Mouse (Mus musculus): ENCODE measurements around the gene Ltbp4. TPM values are rescaled to one million over a fixed set of nuclear protein-coding genes. Genes with fewer than 3 reads are reported as not detected.
A peak's percentile ranks its signal among the peaks of the same experiment; 100 is the strongest.

Gene Ltbp4
- polyA plus RNA-seq, 1 experiment from 2014 or later, result 63.5 TPM

GRCm38 (mm10) chr7:27342595-27342994, 5.1 kb upstream of the Ltbp4 start:
- H3K9me3 ChIP-seq (replicated peaks; ENCODE audit: control insufficient read depth, low read length), result no peaks in the 10 kb centered on the region
- H3K4me3 ChIP-seq (ENCODE audit: low read length), result no peak overlapping the region
- H3K27ac ChIP-seq (ENCODE audit: low read length), result no peak overlapping the region
- no peak for ATAC-seq (replicated peaks; ENCODE audit: extremely low read depth, insufficient read depth, low FRiP score)
- H3K9ac ChIP-seq (ENCODE audit: low read length), result no peak overlapping the region
- H3K27me3 ChIP-seq (ENCODE audit: control insufficient read depth, insufficient read depth, low read length), result peaks cover 23% of the 10 kb centered on the region
- H3K4me2 ChIP-seq (ENCODE audit: low read depth, low read length), result no peak overlapping the region
- 52% methylated on average over 4 of the region's 4 CpGs for WGBS
- peaks cover 1% of the 10 kb centered on the region; the same call in 1 of the 2 replicates for H3K4me1 ChIP-seq (ENCODE audit: control insufficient read depth, insufficient read depth, low read length)
- H3K36me3 ChIP-seq (ENCODE audit: control insufficient read depth, insufficient read depth), result peaks cover 7% of the 10 kb centered on the region

DNA sequence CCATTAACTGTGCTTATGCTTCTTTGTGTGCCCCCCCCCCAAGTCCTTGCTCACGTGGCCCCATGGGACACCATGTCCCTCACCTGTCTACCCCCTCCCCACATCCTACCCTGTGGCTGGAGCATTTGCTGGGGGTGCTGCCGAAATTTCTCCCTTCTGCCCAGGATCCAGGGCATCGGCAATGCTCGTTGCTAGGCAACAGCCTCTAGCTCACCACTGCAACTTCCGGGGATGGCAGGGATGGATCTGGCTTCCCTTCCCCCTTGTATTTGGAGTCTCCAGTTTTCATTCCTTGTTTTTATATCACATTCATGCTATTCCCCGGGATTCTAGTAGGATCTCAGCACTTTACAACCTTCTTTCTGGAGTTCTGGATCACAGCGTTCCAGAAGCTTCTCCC, 2.0 kb upstream of the Ltbp4 start:
- WGBS, result 39% methylated on average over 7 of the region's 7 CpGs
- Histone ChIP-seq H3K4me2 (ENCODE audit: low read depth, low read length) (no peak overlapping the region), H3K4me1 (ENCODE audit: control insufficient read depth, insufficient read depth, low read length) (peaks cover 15% of the 10 kb centered on the region), H3K4me3 (ENCODE audit: low read length) (no peak overlapping the region), H3K9ac (ENCODE audit: low read length) (no peak overlapping the region), H3K9me3 (replicated peaks; ENCODE audit: control insufficient read depth, low read length) (no peaks in the 10 kb centered on the region), H3K27ac (ENCODE audit: low read length) (no peak overlapping the region), H3K27me3 (ENCODE audit: control insufficient read depth, insufficient read depth, low read length) (peaks cover 52% of the 10 kb centered on the region), H3K36me3 (ENCODE audit: control insufficient read depth, insufficient read depth) (peaks cover 6% of the 10 kb centered on the region)
- ATAC-seq (replicated peaks; ENCODE audit: extremely low read depth, insufficient read depth, low FRiP score), result no peak

GRCm38 (mm10) chr7:27339114-27339513, 1.6 kb upstream of the Ltbp4 start:
- H3K9ac ChIP-seq (ENCODE audit: low read length), result no peak overlapping the region
- peaks cover 4% of the 10 kb centered on the region for H3K36me3 ChIP-seq (ENCODE audit: control insufficient read depth, insufficient read depth)
- WGBS, result 80% methylated on average over 4 of the region's 4 CpGs
- ATAC-seq (replicated peaks; ENCODE audit: extremely low read depth, insufficient read depth, low FRiP score), result no peak
- H3K4me1 ChIP-seq (ENCODE audit: control insufficient read depth, insufficient read depth, low read length), result peaks cover 15% of the 10 kb centered on the region
- no peaks in the 10 kb centered on the region for H3K9me3 ChIP-seq (replicated peaks; ENCODE audit: control insufficient read depth, low read length)
- H3K27me3 ChIP-seq (ENCODE audit: control insufficient read depth, insufficient read depth, low read length), result peaks cover 56% of the 10 kb centered on the region
- no peak overlapping the region for H3K4me2 ChIP-seq (ENCODE audit: low read depth, low read length)
- H3K4me3 ChIP-seq (ENCODE audit: low read length), result no peak overlapping the region
- no peak overlapping the region for H3K27ac ChIP-seq (ENCODE audit: low read length)

DNA sequence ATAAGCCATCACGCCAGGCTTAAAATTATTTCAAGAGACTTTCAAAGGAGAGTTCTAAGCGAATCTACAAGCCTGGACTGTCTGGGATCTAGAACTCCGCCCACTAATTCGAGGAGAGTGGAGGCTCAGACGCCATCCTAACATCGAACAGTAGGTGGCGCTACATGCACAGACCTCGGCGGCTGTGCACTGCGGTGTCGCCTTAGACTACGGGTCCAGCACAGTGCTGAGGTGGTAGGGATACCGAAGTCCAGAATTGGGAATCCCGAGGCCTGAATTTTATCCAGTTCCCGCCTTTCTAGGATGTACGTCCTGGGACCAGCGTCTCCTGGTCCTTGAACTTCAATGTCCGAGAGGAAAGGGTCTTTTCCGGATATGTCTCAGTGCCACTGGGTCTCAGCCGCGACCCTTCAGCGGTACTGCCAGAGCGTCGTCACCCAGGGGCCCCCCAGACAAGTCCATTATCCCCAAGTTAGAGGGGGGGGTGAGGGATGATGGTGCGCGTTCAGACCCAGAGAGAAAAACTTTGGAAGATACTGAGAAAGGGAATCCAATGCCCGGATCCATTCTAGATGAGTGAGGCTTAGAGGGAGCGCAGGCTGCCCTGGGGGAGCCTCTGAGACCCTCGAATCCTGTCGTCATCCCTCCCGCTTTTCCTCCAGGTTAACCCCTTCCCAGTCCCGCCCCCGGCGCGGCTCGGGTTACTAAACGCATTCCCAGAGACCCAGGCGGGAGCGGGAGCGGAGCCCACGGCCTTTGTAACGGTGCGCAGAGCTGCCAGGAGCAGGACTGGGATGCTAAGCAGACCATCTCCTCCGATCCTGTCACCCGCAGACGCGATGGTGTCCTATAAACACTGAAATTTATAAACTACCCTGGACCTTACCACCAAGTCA, 1.3 kb downstream of the Ltbp4 start:
- H3K4me2 ChIP-seq (ENCODE audit: low read depth, low read length), result peak overlapping the region; percentile 65
- H3K9ac ChIP-seq (ENCODE audit: low read length), result peak overlapping the region; percentile 49; the same call in 1 of the 2 replicates
- no peaks in the 10 kb centered on the region for H3K9me3 ChIP-seq (replicated peaks; ENCODE audit: control insufficient read depth, low read length)
- WGBS, result under 1% methylated on average over 47 of the region's 47 CpGs
- H3K27me3 ChIP-seq (ENCODE audit: control insufficient read depth, insufficient read depth, low read length), result peaks cover 78% of the 10 kb centered on the region
- H3K27ac ChIP-seq (ENCODE audit: low read length), result peak overlapping the region; percentile 57
- H3K4me3 ChIP-seq (ENCODE audit: low read length), result peak overlapping the region; percentile 43
- no peaks in the 10 kb centered on the region for H3K36me3 ChIP-seq (ENCODE audit: control insufficient read depth, insufficient read depth)
- ATAC-seq (replicated peaks; ENCODE audit: extremely low read depth, insufficient read depth, low FRiP score), result peak; percentile 62
- peaks cover 35% of the 10 kb centered on the region for H3K4me1 ChIP-seq (ENCODE audit: control insufficient read depth, insufficient read depth, low read length)

DNA sequence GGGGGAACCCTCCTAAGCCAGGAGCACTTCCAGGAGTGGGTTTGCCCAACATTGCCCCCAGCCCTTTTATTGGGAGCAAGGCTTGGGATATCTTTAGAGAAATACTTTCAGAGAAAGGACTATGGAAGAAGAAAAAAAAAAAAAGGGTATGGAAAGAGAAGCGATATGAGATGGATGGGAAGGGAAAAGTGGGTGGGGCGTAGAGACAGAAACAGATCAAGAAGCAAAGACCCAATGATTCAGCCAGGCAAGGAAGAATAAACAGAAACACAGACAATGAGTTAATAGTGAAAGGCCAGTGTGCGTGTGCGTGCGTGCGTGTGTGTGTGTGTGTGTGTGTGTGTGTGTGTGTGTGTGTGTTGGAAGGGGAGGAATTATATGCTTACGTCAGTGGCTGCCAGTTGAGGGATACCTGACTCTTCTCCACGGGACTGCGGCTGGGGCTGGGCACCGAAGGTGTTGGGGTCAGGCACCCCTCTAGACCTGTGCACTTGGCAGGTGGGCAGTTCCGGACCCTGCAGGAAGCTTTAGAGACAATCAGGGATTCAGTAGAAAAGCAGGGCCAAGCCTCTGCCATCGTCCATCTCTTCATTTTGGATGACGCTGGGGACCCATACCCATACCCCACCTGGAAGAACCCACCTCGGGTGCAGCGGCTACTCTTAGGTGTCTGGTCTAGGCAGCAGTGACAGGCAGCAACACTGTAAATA, 2.3 kb downstream of the Ltbp4 start:
- Histone ChIP-seq H3K9ac (ENCODE audit: low read length) (peak overlapping the region; percentile 33; the same call in 1 of the 2 replicates), H3K27ac (ENCODE audit: low read length) (peak overlapping the region; percentile 68), H3K36me3 (ENCODE audit: control insufficient read depth, insufficient read depth) (no peaks in the 10 kb centered on the region), H3K27me3 (ENCODE audit: control insufficient read depth, insufficient read depth, low read length) (peaks cover 84% of the 10 kb centered on the region), H3K4me1 (ENCODE audit: control insufficient read depth, insufficient read depth, low read length) (peaks cover 43% of the 10 kb centered on the region), H3K4me3 (ENCODE audit: low read length) (no peak overlapping the region), H3K9me3 (replicated peaks; ENCODE audit: control insufficient read depth, low read length) (no peaks in the 10 kb centered on the region), H3K4me2 (ENCODE audit: low read depth, low read length) (peak overlapping the region; percentile 90; the same call in 1 of the 2 replicates)
- ATAC-seq (replicated peaks; ENCODE audit: extremely low read depth, insufficient read depth, low FRiP score), result no peak
- WGBS, result 43% methylated on average over 15 of the region's 15 CpGs

DNA sequence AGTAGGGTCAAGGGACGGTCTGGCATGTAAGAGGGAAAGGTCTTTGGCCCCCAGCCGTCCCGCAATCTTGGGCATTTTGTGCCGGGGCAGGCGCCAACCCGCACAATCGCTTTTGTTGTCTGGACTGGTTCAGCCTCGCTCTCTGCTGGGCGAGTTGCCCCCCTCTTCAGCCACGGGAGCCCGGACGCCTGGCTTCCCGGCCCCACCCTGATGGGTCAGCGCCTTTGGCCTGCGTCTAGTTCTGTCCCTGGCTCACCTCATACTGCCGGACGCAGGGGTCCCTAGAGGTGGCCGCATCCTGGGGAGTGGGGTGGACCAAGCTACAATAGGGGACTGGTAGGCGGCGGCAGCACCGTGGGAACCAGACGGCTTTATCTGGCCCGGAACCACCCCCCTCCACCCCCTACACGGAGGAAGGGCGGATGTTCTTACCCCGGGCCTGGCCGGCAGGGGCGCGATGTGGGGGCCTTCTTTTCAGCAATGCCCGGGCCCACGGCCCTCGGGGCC, 3.0 kb downstream of the Ltbp4 start:
- H3K4me1 ChIP-seq (ENCODE audit: control insufficient read depth, insufficient read depth, low read length), result peaks cover 50% of the 10 kb centered on the region
- peak overlapping the region; percentile 68 for H3K27ac ChIP-seq (ENCODE audit: low read length)
- peak; percentile 2; the same call in 1 of the 2 replicates for ATAC-seq (replicated peaks; ENCODE audit: extremely low read depth, insufficient read depth, low FRiP score)
- 2% methylated on average over 32 of the region's 32 CpGs for WGBS
- H3K4me3 ChIP-seq (ENCODE audit: low read length), result peak overlapping the region; percentile 73
- H3K4me2 ChIP-seq (ENCODE audit: low read depth, low read length), result peak overlapping the region; percentile 90
- no peaks in the 10 kb centered on the region for H3K9me3 ChIP-seq (replicated peaks; ENCODE audit: control insufficient read depth, low read length)
- H3K9ac ChIP-seq (ENCODE audit: low read length), result peak overlapping the region; percentile 33; the same call in 1 of the 2 replicates
- no peaks in the 10 kb centered on the region for H3K36me3 ChIP-seq (ENCODE audit: control insufficient read depth, insufficient read depth)
- peaks cover 87% of the 10 kb centered on the region for H3K27me3 ChIP-seq (ENCODE audit: control insufficient read depth, insufficient read depth, low read length)

GRCm38 (mm10) chr7:27333316-27333941, 4.1 kb downstream of the Ltbp4 start:
- ATAC-seq (replicated peaks; ENCODE audit: extremely low read depth, insufficient read depth, low FRiP score), result no peak
- H3K4me2 ChIP-seq (ENCODE audit: low read depth, low read length), result peak overlapping the region; percentile 90

DNA sequence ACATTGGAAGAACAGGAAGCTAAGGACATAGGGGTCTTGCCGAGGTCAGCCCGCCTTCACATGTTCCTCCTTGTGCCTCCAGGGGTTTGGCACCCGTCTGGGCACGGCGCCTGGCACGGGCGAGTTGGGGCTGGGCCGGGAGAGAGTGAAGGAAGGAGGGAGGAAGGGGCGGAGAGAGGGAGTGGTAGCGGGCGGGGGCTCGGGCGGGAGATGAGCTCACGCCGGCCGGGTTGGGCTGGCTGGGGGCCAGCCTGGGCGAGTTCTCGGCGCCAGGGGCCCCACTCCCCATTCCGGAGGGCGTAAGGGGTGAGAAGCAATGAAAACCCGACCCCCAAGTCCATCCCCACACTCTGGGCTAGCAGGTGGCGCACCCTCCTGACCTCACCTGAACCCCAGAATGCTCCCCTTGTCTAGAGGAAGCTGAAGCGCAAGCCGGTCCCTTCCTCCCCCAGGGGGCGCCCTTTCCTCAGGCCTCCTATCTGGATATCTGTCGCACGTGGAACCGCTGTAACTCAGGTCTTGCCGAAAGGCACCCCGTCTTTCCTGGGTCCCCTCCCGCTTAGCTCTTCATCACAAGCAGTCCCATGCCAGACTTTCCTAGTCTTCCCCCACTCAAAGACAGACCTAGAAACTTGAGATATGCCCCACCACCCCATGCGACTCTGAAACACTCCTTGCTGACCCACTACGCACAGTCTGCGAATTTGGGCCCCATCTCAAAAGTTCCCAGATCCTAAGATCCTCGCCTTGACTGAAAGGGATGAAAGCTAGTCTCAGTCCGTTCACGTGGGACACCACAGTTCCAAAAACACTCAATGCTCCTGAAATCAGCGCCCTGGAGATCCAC, 4.9 kb downstream of the Ltbp4 start:
- peak overlapping the region; percentile 85 for H3K9ac ChIP-seq (ENCODE audit: low read length)
- no peaks in the 10 kb centered on the region for H3K9me3 ChIP-seq (replicated peaks; ENCODE audit: control insufficient read depth, low read length)
- peak overlapping the region; percentile 73 for H3K4me3 ChIP-seq (ENCODE audit: low read length)
- 0 out of 2 replicates have a peak, but pooled peaks have one; percentile 10 for ATAC-seq (replicated peaks; ENCODE audit: extremely low read depth, insufficient read depth, low FRiP score)
- peak overlapping the region; percentile 74 for H3K27ac ChIP-seq (ENCODE audit: low read length)
- peak overlapping the region; percentile 90 for H3K4me2 ChIP-seq (ENCODE audit: low read depth, low read length)
- H3K27me3 ChIP-seq (ENCODE audit: control insufficient read depth, insufficient read depth, low read length), result peaks cover 85% of the 10 kb centered on the region
- no peaks in the 10 kb centered on the region for H3K36me3 ChIP-seq (ENCODE audit: control insufficient read depth, insufficient read depth)
- peaks cover 55% of the 10 kb centered on the region for H3K4me1 ChIP-seq (ENCODE audit: control insufficient read depth, insufficient read depth, low read length)
- WGBS, result 1% methylated on average over 39 of the region's 39 CpGs

More at GRCm38 (mm10) chr7:27333316-27333941, 4.1 kb downstream of the Ltbp4 start:
- Histone ChIP-seq H3K27me3 (ENCODE audit: control insufficient read depth, insufficient read depth, low read length) (peaks cover 85% of the 10 kb centered on the region), H3K9me3 (replicated peaks; ENCODE audit: control insufficient read depth, low read length) (no peaks in the 10 kb centered on the region), H3K9ac (ENCODE audit: low read length) (peak overlapping the region; percentile 85), H3K4me1 (ENCODE audit: control insufficient read depth, insufficient read depth, low read length) (peaks cover 56% of the 10 kb centered on the region), H3K36me3 (ENCODE audit: control insufficient read depth, insufficient read depth) (no peaks in the 10 kb centered on the region), H3K4me3 (ENCODE audit: low read length) (peak overlapping the region; percentile 73), H3K27ac (ENCODE audit: low read length) (peak overlapping the region; percentile 74)
- WGBS, result under 1% methylated on average over 48 of the region's 77 CpGs
